8 mouse cellular contexts compared by ENCODE assay signal in the genomic region with DNA sequence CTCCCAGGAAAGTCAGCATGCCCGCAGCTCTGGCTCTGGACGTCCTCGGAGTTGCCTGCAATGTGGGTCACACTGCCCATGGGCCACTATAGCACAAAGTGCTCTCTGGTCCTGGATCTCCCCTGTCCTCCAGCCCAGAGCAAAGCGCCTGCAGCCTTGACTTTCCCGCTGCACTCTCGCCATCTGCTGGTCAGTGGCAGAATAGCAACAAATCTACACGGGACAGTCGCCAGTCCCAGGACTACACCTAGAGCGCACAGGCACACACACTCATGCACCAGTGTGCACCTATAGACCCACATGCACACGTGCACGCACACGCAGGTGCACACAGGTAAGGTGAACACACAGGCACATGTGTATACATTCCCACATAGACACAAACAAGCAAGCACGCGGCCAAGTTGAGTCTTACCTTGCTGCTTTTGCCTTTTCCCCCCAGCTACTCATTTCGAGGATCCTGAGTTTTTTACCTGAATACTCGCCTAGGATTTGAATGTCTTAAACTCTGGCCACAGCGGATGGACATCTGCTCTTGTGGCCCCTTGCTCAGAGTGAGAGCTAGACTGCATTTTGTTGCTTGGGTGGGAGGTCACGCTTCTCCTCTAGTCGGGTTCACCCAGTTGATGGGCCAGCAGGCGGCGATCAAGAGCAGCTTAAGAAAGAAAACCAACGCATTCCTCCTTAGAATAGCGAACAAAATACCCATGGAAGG. TPM values are rescaled to one million over a fixed set of nuclear protein-coding genes. Genes with fewer than 3 reads are reported as not detected.
DNase-seq lines count a peak whose midpoint lies in the region; ATAC-seq and TF ChIP-seq lines count a peak whose summit lies in the region.

No protein-coding gene starts in this region.

- no peaks in the 10 kb centered on the region for H3K9me3 ChIP-seq in embryonic facial prominence, embryonic 15.5 days (replicated peaks)
- H3K9me3 ChIP-seq in heart, embryonic 12.5 days (replicated peaks), result no peaks in the 10 kb centered on the region
- H3K9me3 ChIP-seq in kidney, embryonic 15.5 days (replicated peaks), result no peaks in the 10 kb centered on the region
- no peaks in the 10 kb centered on the region for H3K9me3 ChIP-seq in limb, embryonic 15.5 days
- no peaks in the 10 kb centered on the region for H3K9me3 ChIP-seq in midbrain, postnatal 0 days (ENCODE audit: low read length)
- no peaks in the 10 kb centered on the region for H3K9me3 ChIP-seq in stomach, embryonic 14.5 days (ENCODE audit: control insufficient read depth, low read depth, low read length)

- TF ChIP-seq POLR2A in bone marrow, adult 2 months (IDR thresholded peaks at IDR 0.05; ENCODE audit: borderline replicate concordance, control insufficient read depth, low read depth, low read length), result peak; percentile 15; the same call in 1 of the 2 replicates

- no peak overlapping the region for H3K9ac ChIP-seq in embryonic facial prominence, embryonic 15.5 days
- no peak overlapping the region for H3K9ac ChIP-seq in heart, embryonic 12.5 days
- H3K9ac ChIP-seq in kidney, embryonic 15.5 days, result no peak overlapping the region
- no peak overlapping the region for H3K9ac ChIP-seq in limb, embryonic 15.5 days
- no peak overlapping the region for H3K9ac ChIP-seq in midbrain, postnatal 0 days (replicated peaks; ENCODE audit: low read length, poor library complexity, severe bottlenecking)
- H3K9ac ChIP-seq in stomach, embryonic 14.5 days (replicated peaks; ENCODE audit: low read depth, low read length), result no peak overlapping the region

- no peak overlapping the region for H3K27ac ChIP-seq in bone marrow, adult 2 months (ENCODE audit: control insufficient read depth, insufficient read depth, low read depth, low read length, poor library complexity)
- no peak overlapping the region for H3K27ac ChIP-seq in embryonic facial prominence, embryonic 15.5 days (replicated peaks)
- no peak overlapping the region for H3K27ac ChIP-seq in heart, embryonic 12.5 days (ENCODE audit: poor library complexity, severe bottlenecking)
- H3K27ac ChIP-seq in kidney, embryonic 15.5 days, result no peak overlapping the region
- H3K27ac ChIP-seq in limb, embryonic 15.5 days, result no peak overlapping the region
- no peak overlapping the region for H3K27ac ChIP-seq in midbrain, postnatal 0 days (ENCODE audit: low read depth, low read length)
- no peak overlapping the region for H3K27ac ChIP-seq in stomach, embryonic 14.5 days (ENCODE audit: low read length)

- ATAC-seq in embryonic facial prominence, embryonic 15.5 days (ENCODE audit: insufficient number of reproducible peaks, low FRiP score, low TSS enrichment, low read depth), result 0 out of 2 replicates have a peak, but pooled peaks have one; percentile 16
- ATAC-seq in heart, embryonic 12.5 days (ENCODE audit: insufficient number of reproducible peaks, low FRiP score), result no peak
- ATAC-seq in kidney, embryonic 15.5 days (replicated peaks; ENCODE audit: low FRiP score), result peak; percentile 52
- 0 out of 2 replicates have a peak, but pooled peaks have one; percentile 63 for ATAC-seq in limb, embryonic 15.5 days (ENCODE audit: insufficient number of reproducible peaks, low FRiP score, low TSS enrichment, low read depth)
- peak; percentile 65 for ATAC-seq in midbrain, postnatal 0 days (ENCODE audit: low FRiP score)
- peak; percentile 51; the same call in 1 of the 2 replicates for ATAC-seq in stomach, embryonic 14.5 days (ENCODE audit: insufficient number of reproducible peaks, insufficient read depth, low FRiP score, low read depth)

- WGBS in bone marrow, adult 2 months, result 9% methylated on average over 23 of the region's 23 CpGs
- WGBS in embryonic facial prominence, embryonic 15.5 days, result 8% methylated on average over 23 of the region's 23 CpGs
- WGBS in heart, embryonic 12.5 days, result 7% methylated on average over 23 of the region's 23 CpGs
- 8% methylated on average over 23 of the region's 23 CpGs for WGBS in kidney, embryonic 15.5 days
- 7% methylated on average over 23 of the region's 23 CpGs for WGBS in limb, embryonic 15.5 days
- 5% methylated on average over 23 of the region's 23 CpGs for WGBS in midbrain, postnatal 0 days
- WGBS in stomach, embryonic 14.5 days, result 8% methylated on average over 23 of the region's 23 CpGs

- peak overlapping the region; percentile 42 for H3K4me2 ChIP-seq in embryonic facial prominence, embryonic 15.5 days (replicated peaks)
- peak overlapping the region; percentile 40 for H3K4me2 ChIP-seq in heart, embryonic 12.5 days
- peak overlapping the region; percentile 35 for H3K4me2 ChIP-seq in kidney, embryonic 15.5 days
- peak overlapping the region; percentile 32 for H3K4me2 ChIP-seq in limb, embryonic 15.5 days
- peak overlapping the region; percentile 42 for H3K4me2 ChIP-seq in midbrain, postnatal 0 days (ENCODE audit: low read depth, low read length, poor library complexity, severe bottlenecking)
- no peak overlapping the region for H3K4me2 ChIP-seq in stomach, embryonic 14.5 days (replicated peaks; ENCODE audit: low read depth, low read length)

- no peaks in the 10 kb centered on the region for H3K36me3 ChIP-seq in embryonic facial prominence, embryonic 15.5 days
- no peaks in the 10 kb centered on the region for H3K36me3 ChIP-seq in heart, embryonic 12.5 days
- no peaks in the 10 kb centered on the region for H3K36me3 ChIP-seq in kidney, embryonic 15.5 days
- H3K36me3 ChIP-seq in limb, embryonic 15.5 days, result no peaks in the 10 kb centered on the region
- H3K36me3 ChIP-seq in midbrain, postnatal 0 days (ENCODE audit: insufficient read depth, low read length), result no peaks in the 10 kb centered on the region
- no peaks in the 10 kb centered on the region for H3K36me3 ChIP-seq in stomach, embryonic 14.5 days (ENCODE audit: control insufficient read depth, insufficient read depth, low read length)

- peak; percentile 80 for TF ChIP-seq CTCF in bone marrow, adult 2 months (IDR thresholded peaks at IDR 0.05; ENCODE audit: control insufficient read depth, insufficient read depth, low read length)
- peak; percentile 95 for TF ChIP-seq CTCF in midbrain, postnatal 0 days (IDR thresholded peaks at IDR 0.05)

- no peak overlapping the region for H3K4me3 ChIP-seq in bone marrow, adult 2 months (replicated peaks; ENCODE audit: control insufficient read depth, low read depth, low read length)
- H3K4me3 ChIP-seq in embryonic facial prominence, embryonic 15.5 days (replicated peaks), result peak overlapping the region; percentile 19; the same call in 1 of the 2 replicates
- no peak overlapping the region for H3K4me3 ChIP-seq in heart, embryonic 12.5 days
- no peak overlapping the region for H3K4me3 ChIP-seq in kidney, embryonic 15.5 days (replicated peaks)
- no peak overlapping the region for H3K4me3 ChIP-seq in limb, embryonic 15.5 days
- no peak overlapping the region for H3K4me3 ChIP-seq in midbrain, postnatal 0 days (ENCODE audit: low read depth, low read length)
- H3K4me3 ChIP-seq in stomach, embryonic 14.5 days (ENCODE audit: low read depth, low read length), result no peak overlapping the region

- peaks cover 1% of the 10 kb centered on the region; the same call in 1 of the 2 replicates for H3K4me1 ChIP-seq in bone marrow, adult 2 months (ENCODE audit: control insufficient read depth, insufficient read depth, low read length)
- H3K4me1 ChIP-seq in embryonic facial prominence, embryonic 15.5 days, result peaks cover 3% of the 10 kb centered on the region
- H3K4me1 ChIP-seq in heart, embryonic 12.5 days (replicated peaks), result 0 out of 2 replicates have a peak, but pooled peaks cover 4% of the 10 kb centered on the region
- H3K4me1 ChIP-seq in kidney, embryonic 15.5 days, result 0 out of 2 replicates have a peak, but pooled peaks cover 4% of the 10 kb centered on the region
- peaks cover 4% of the 10 kb centered on the region for H3K4me1 ChIP-seq in limb, embryonic 15.5 days
- H3K4me1 ChIP-seq in midbrain, postnatal 0 days (ENCODE audit: insufficient read depth, low read length), result no peaks in the 10 kb centered on the region
- H3K4me1 ChIP-seq in stomach, embryonic 14.5 days (ENCODE audit: control insufficient read depth, insufficient read depth, low read length), result no peaks in the 10 kb centered on the region

- peak; percentile 81 for DNase-seq in 3T3-L1 (ENCODE audit: low read depth, low spot score)
- DNase-seq in midbrain, postnatal 0 days (ENCODE audit: low spot score), result peak; percentile 69

- H3K27me3 ChIP-seq in embryonic facial prominence, embryonic 15.5 days, result no peaks in the 10 kb centered on the region
- peaks cover 19% of the 10 kb centered on the region; the same call in 1 of the 2 replicates for H3K27me3 ChIP-seq in heart, embryonic 12.5 days (replicated peaks)
- peaks cover 9% of the 10 kb centered on the region for H3K27me3 ChIP-seq in kidney, embryonic 15.5 days
- peaks cover 10% of the 10 kb centered on the region; the same call in 1 of the 2 replicates for H3K27me3 ChIP-seq in limb, embryonic 15.5 days
- 0 out of 2 replicates have a peak, but pooled peaks cover 3% of the 10 kb centered on the region for H3K27me3 ChIP-seq in midbrain, postnatal 0 days (ENCODE audit: insufficient read depth, low read length)
- no peaks in the 10 kb centered on the region for H3K27me3 ChIP-seq in stomach, embryonic 14.5 days (ENCODE audit: control insufficient read depth, insufficient read depth, low read length)

RNA-seq across cellular contexts. Expression of a gene that starts 26.9 kb away (rescaled TPM):
- polyA plus RNA-seq in bone marrow, adult 2 months (2011; ENCODE audit: insufficient read depth, insufficient read length, low replicate concordance, missing spikeins), result not detected in 2 replicates
- not detected in 2 replicates for polyA plus RNA-seq in embryonic facial prominence, embryonic 15.5 days (2015; fragmentation: Nextera tagmentation; extraction: Ambion mirVana)
- not detected in 2 replicates for polyA plus RNA-seq in heart, embryonic 12.5 days (2016; fragmentation: Nextera tagmentation; extraction: Ambion mirVana)
- not detected in 2 replicates for polyA plus RNA-seq in kidney, embryonic 15.5 days (2015; fragmentation: Nextera tagmentation; extraction: Ambion mirVana)
- not detected in 2 replicates for polyA plus RNA-seq in limb, embryonic 15.5 days (2015; fragmentation: Nextera tagmentation; extraction: Ambion mirVana)
- total RNA-seq in midbrain, postnatal 0 days (2014; rRNA removed), result not detected in 2 replicates
- not detected in 2 replicates for polyA plus RNA-seq in midbrain, postnatal 0 days (2015; fragmentation: Nextera tagmentation; extraction: Ambion mirVana)
- not detected in 2 replicates for polyA plus RNA-seq in stomach, embryonic 14.5 days (2014; fragmentation: Nextera tagmentation; extraction: Ambion mirVana)
